Mouse (Mus musculus) forebrain, postnatal 0 days (tissue): ENCODE measurements around the gene Car2. TPM values are rescaled to one million over a fixed set of nuclear protein-coding genes. Genes with fewer than 3 reads are reported as not detected.

ENCODE experiments used
- ATAC-seq: fragments of 200-750 bp; cut with Nextera tagmentation; 2 replicates; pipeline ENCODE4 v1.8.0; 2017; ENCODE audit warnings: mild to moderate bottlenecking, moderate library complexity
- DNase-seq: peaks from one replicate; pipeline ENCODE4 v3.0.0-alpha.2; 2015
- H3K27ac ChIP-seq: fragments of 300-500 bp; sonication (generic); 2 replicates; pipeline ENCODE4 v1.5.1; 2014; ENCODE audit warnings: low read depth, mild to moderate bottlenecking, antibody characterized with exemption, low read length, moderate library complexity, mixed read lengths
- H3K27me3 ChIP-seq: fragments of 300-500 bp; sonication (generic); 2 replicates; pipeline ENCODE4 v1.6.1; 2014; ENCODE audit warnings: mild to moderate bottlenecking, low read length, mixed read lengths; ENCODE audit not compliant: insufficient read depth
- H3K36me3 ChIP-seq: fragments of 300-500 bp; sonication (generic); 2 replicates; pipeline ENCODE4 v1.6.1; 2014; ENCODE audit warnings: mild to moderate bottlenecking, moderate library complexity; ENCODE audit not compliant: insufficient read depth
- H3K4me1 ChIP-seq: fragments of 300-500 bp; sonication (generic); 2 replicates; pipeline ENCODE4 v1.6.1; 2014; ENCODE audit warnings: antibody characterized with exemption; ENCODE audit not compliant: insufficient read depth
- H3K4me2 ChIP-seq: fragments of 300-500 bp; sonication (generic); 2 replicates; pipeline ENCODE4 v1.6.1; 2014; ENCODE audit warnings: low read depth, mild to moderate bottlenecking, moderate library complexity
- H3K4me3 ChIP-seq: fragments of 300-500 bp; sonication (generic); 2 replicates; pipeline ENCODE4 v1.5.1; 2014; ENCODE audit warnings: low read depth, low read length, mixed read lengths
- H3K9ac ChIP-seq: fragments of 300-500 bp; sonication (generic); 2 replicates; pipeline ENCODE4 v1.6.1; 2014; ENCODE audit warnings: mild to moderate bottlenecking
- H3K9me3 ChIP-seq: fragments of 300-500 bp; sonication (generic); 2 replicates; pipeline ENCODE4 v1.6.1; 2016; ENCODE audit warnings: low read length
- CTCF ChIP-seq: sonication (generic); IDR thresholded peaks from 2 replicates; pipeline ENCODE4 v1.5.1; 2016; ENCODE audit warnings: antibody characterized with exemption, control low read depth, low read depth
- WGBS: fragments of 180-500 bp; shearing (Covaris S2); extraction: QIAGEN DNeasy Blood & Tissue Kit; methylation state at CpG from one replicate; pipeline ENCODE4 v1.1.7; 2014; 5-methylcytosine and 5-hydroxymethylcytosine counted together
- polyA plus RNA-seq: library from polyadenylated mRNA; unstranded; fragments of >200 nt; fragmentation: Nextera tagmentation; extraction: Ambion mirVana; gene quantifications from 2 replicates; pipeline ENCODE4 v1.2.1, GENCODE M21; 2015
- total RNA-seq: library from RNA; depleted of rRNA; stranded (reverse); fragments of >200 nt; gene quantifications from 2 replicates; pipeline ENCODE4 v1.2.3, GENCODE M21; 2014; rRNA removed

Gene Car2
- total and polyA plus RNA-seq, 2 experiments from 2014 or later: 17.8 to 35.5 TPM

DNA sequence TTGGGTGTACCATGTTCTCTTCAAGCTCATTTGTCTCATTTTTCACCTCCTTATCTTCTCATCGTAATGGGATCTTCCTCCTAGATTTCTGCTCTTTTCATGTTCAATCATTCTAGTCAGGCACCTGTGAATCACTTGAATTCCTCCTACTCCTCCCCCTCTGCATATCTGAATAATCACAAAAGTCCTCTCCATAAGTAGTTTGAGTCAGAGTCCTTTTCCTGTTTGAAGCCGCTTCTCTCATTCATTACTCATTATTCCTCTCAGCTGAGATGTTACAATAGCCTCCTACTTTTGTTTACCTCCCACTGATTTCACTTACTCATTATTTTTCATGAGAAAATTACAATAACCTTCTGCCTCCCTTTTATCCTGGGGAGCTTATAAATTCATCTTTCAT lies 31.2 kb downstream of the Car2 start:
- no peak for ATAC-seq
- H3K4me3 ChIP-seq: no peak overlapping the region
- 25% methylated on average over 2 of the region's 2 CpGs for WGBS
- H3K4me2 ChIP-seq: no peak overlapping the region
- H3K27me3 ChIP-seq: no peaks in the 10 kb centered on the region
- H3K9me3 ChIP-seq: no peaks in the 10 kb centered on the region
- TF ChIP-seq CTCF: no peak
- DNase-seq: no peak
- no peak overlapping the region for H3K9ac ChIP-seq
- H3K4me1 ChIP-seq: no peaks in the 10 kb centered on the region
- H3K36me3 ChIP-seq: no peaks in the 10 kb centered on the region
- no peak overlapping the region for H3K27ac ChIP-seq

DNA sequence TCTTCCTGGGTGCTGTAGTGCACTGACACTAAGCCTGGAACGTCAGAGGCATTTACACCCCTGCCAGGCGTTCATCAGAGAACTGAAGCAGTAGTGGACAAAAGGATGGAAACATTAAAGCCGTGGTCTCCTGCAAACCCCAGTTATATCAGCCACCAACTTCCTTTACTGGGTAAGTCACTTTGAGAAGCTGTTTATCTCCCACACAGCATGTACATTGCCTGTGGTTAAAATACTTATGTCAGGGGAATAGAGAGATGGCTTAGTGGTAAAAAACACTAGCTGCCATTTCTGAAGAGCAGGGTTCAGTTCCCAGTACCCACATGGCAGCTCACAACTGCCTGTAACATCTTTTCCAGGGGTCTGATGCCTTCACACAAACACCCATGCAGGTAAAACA lies 58.6 kb downstream of the Car2 start:
- Histone ChIP-seq H3K4me3 (no peak overlapping the region), H3K4me2 (no peak overlapping the region), H3K27ac (no peak overlapping the region), H3K4me1 (no peaks in the 10 kb centered on the region), H3K27me3 (no peaks in the 10 kb centered on the region), H3K36me3 (no peaks in the 10 kb centered on the region), H3K9me3 (no peaks in the 10 kb centered on the region), H3K9ac (no peak overlapping the region)
- ATAC-seq (no peak), DNase-seq (no peak)
- no peak for TF ChIP-seq CTCF
- WGBS: 64% methylated on average over 3 of the region's 3 CpGs

DNA sequence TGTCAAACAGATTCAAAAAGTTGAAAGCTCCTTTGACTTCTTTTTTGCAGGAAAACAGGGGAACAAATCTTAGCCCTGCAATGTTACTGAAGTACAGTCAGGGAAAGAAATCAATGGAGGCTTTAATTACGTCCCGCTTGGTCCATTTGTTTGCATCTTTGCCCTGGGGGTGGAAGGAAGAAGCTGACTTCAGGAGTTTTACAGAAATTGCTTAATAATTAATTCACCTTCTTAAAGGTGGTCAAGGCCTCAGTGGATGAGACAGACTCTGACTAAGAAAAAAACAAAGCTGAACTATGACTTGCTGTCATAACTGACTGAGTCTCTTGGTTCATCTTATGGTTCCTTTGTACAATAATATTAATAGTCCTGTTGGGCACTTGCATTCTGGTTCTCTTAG lies 59.6 kb downstream of the Car2 start:
- no peak overlapping the region for H3K9ac ChIP-seq
- no peaks in the 10 kb centered on the region for H3K9me3 ChIP-seq
- H3K27me3 ChIP-seq: no peaks in the 10 kb centered on the region
- H3K4me3 ChIP-seq: no peak overlapping the region
- TF ChIP-seq CTCF: no peak
- no peaks in the 10 kb centered on the region for H3K36me3 ChIP-seq
- H3K4me2 ChIP-seq: no peak overlapping the region
- H3K4me1 ChIP-seq: no peaks in the 10 kb centered on the region
- DNase-seq (no peak), ATAC-seq (no peak)
- 66% methylated on average over 2 of the region's 2 CpGs for WGBS
- no peak overlapping the region for H3K27ac ChIP-seq

DNA sequence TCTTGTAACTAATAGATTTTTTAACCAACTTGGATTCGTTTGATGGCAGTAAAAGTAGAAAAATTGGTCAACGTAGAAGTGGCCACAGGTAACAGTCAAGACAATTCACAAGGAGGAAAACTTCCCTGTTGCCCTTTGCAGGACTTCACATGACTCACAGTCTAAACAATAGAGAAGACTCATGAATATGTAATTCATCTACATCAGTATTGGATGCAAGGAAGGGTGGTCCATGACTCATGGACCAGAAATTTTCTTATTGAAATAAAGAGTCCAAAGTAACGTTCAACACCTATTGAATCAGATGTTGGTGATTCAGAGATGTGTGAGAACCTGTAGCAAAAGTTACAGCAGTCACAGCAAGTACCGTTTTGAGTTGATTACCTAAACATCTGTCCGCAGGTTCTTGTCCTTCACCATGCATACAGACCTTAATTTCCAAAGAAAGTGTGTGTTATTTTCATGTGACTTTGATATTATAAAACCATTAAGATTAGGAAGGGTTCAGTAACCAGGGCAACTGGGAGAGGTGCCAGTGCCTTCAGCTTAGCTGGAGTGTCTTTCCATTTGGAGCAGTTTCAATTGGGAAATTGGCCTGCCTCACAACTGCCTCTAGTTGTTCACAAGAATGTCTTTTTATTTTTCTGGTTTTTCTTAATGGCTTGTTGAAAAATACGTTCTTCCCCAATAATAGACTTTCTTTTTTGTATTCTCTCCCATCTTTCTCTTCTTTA lies 62.2 kb downstream of the Car2 start:
- H3K9me3 ChIP-seq: no peaks in the 10 kb centered on the region
- TF ChIP-seq CTCF: no peak
- no peaks in the 10 kb centered on the region for H3K27me3 ChIP-seq
- no peak for ATAC-seq
- no peak overlapping the region for H3K4me3 ChIP-seq
- H3K36me3 ChIP-seq: no peaks in the 10 kb centered on the region
- H3K4me2 ChIP-seq: no peak overlapping the region
- H3K4me1 ChIP-seq: no peaks in the 10 kb centered on the region
- peak; percentile 25 for DNase-seq
- WGBS: 61% methylated on average over 6 of the region's 6 CpGs
- no peak overlapping the region for H3K9ac ChIP-seq
- no peak overlapping the region for H3K27ac ChIP-seq

GRCm38 (mm10) chr3:14950031-14950430 lies 64.0 kb downstream of the Car2 start:
- no peaks in the 10 kb centered on the region for H3K9me3 ChIP-seq
- no peak overlapping the region for H3K4me3 ChIP-seq
- TF ChIP-seq CTCF: no peak
- no peaks in the 10 kb centered on the region for H3K36me3 ChIP-seq
- H3K4me1 ChIP-seq: no peaks in the 10 kb centered on the region
- H3K27ac ChIP-seq: no peak overlapping the region
- WGBS: 63% methylated on average over 2 of the region's 2 CpGs
- no peak for ATAC-seq
- H3K27me3 ChIP-seq: no peaks in the 10 kb centered on the region
- H3K9ac ChIP-seq: no peak overlapping the region
- no peak for DNase-seq
- no peak overlapping the region for H3K4me2 ChIP-seq

Other genes starting within 250 kb of the Car2 start
- gene Car13, start 244.5 kb upstream of the Car2 start, total RNA-seq: 2.5 and 3.9 TPM in 2 replicates
- 2.3 and 2.5 TPM in 2 replicates for gene Car13, start 244.5 kb upstream of the Car2 start, polyA plus RNA-seq
- 0.19 TPM in 1 of 2 replicates, not detected in the other for gene Car1, start 77.9 kb upstream of the Car2 start, total RNA-seq
- 0.15 and 0.17 TPM in 2 replicates for gene Car1, start 77.9 kb upstream of the Car2 start, polyA plus RNA-seq
- 1.8 and 2.0 TPM in 2 replicates for gene Car3, start 22.8 kb upstream of the Car2 start, total RNA-seq
- 2.6 and 2.8 TPM in 2 replicates for gene Car3, start 22.8 kb upstream of the Car2 start, polyA plus RNA-seq